ENCODE assay signal across 8 mouse cellular contexts in the genomic region with DNA sequence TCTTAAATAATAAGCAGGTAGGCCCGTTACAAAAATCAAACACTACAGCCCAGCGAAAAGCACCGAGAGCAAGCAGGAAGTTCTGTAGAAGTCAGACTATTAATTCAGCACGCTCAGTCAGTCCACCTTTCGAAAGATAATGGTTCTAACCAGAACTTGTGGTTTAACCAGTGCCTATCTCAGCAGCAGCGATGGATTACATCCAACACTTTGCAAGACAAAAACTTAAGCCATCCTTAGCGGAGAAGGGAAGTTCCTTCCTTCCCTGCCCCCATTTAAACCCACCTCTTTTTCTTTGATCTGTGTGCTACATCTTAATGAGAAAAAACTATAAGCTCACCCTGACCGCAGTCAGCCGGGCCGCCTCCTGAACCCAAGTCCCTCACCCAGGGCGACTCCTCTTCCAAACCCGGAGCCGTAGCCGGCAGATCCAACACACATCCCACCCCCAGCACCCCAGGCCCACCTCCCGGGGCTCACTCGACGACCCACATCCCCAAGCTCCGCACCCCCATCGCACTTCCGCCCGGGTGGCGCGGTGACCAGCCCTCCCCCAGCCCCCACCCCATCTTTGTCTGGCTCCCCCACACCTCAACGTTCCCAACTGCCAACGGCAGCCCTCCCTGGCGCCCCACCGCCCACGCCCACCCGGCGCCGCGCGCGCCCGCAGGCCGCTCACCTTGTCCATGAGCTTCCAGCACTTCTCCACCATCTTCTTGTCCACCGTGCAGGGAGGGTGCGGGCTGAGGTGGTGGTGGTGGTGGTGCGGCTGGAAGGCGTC. TPM values are rescaled to one million over a fixed set of nuclear protein-coding genes. Genes with fewer than 3 reads are reported as not detected.
DNase-seq lines count a peak whose midpoint lies in the region; ATAC-seq and TF ChIP-seq lines count a peak whose summit lies in the region.

No protein-coding gene starts in this region.

- TF ChIP-seq CTCF in cortical plate, adult 2 months (IDR thresholded peaks at IDR 0.05; ENCODE audit: extremely low read depth, insufficient read depth, low read length): no peak
- no peak for TF ChIP-seq CTCF in lung, postnatal 0 days (IDR thresholded peaks at IDR 0.05)

- no peaks in the 10 kb centered on the region for H3K27me3 ChIP-seq in hindbrain, embryonic 12.5 days
- no peaks in the 10 kb centered on the region for H3K27me3 ChIP-seq in lung, postnatal 0 days (replicated peaks; ENCODE audit: insufficient read depth, low read length)
- H3K27me3 ChIP-seq in stomach, embryonic 14.5 days (ENCODE audit: control insufficient read depth, insufficient read depth, low read length): no peaks in the 10 kb centered on the region

- H3K9ac ChIP-seq in hindbrain, embryonic 12.5 days: peak overlapping the region; percentile 90
- peak overlapping the region; percentile 85 for H3K9ac ChIP-seq in lung, postnatal 0 days (replicated peaks; ENCODE audit: low read depth)
- H3K9ac ChIP-seq in stomach, embryonic 14.5 days (replicated peaks; ENCODE audit: low read depth, low read length): peak overlapping the region; percentile 83

- DNase-seq in frontal cortex, postnatal 14 days (ENCODE audit: low spot score in 2 of 2): no peak
- peak; percentile 76 for DNase-seq in CD4-positive, CD25-positive, alpha-beta regulatory T cell, adult 2 months (ENCODE audit: low read depth, low spot score)
- DNase-seq in lung, postnatal 0 days (ENCODE audit: low spot score): peak; percentile 39
- no peak for DNase-seq in cerebellum, postnatal 4 days (ENCODE audit: low spot score in 2 of 2)

- no peaks in the 10 kb centered on the region for H3K9me3 ChIP-seq in hindbrain, embryonic 12.5 days (replicated peaks)
- no peaks in the 10 kb centered on the region for H3K9me3 ChIP-seq in lung, postnatal 0 days (ENCODE audit: low read length)
- no peaks in the 10 kb centered on the region for H3K9me3 ChIP-seq in stomach, embryonic 14.5 days (ENCODE audit: control insufficient read depth, low read depth, low read length)

- no peak for TF ChIP-seq POLR2A in cortical plate, adult 2 months (IDR thresholded peaks at IDR 0.05; ENCODE audit: extremely low read depth, insufficient read depth, low read length)

- no peaks in the 10 kb centered on the region for H3K36me3 ChIP-seq in hindbrain, embryonic 12.5 days
- no peaks in the 10 kb centered on the region for H3K36me3 ChIP-seq in lung, postnatal 0 days (ENCODE audit: insufficient read depth, low read length)
- no peaks in the 10 kb centered on the region for H3K36me3 ChIP-seq in stomach, embryonic 14.5 days (ENCODE audit: control insufficient read depth, insufficient read depth, low read length)

- peak overlapping the region; percentile 67 for H3K4me2 ChIP-seq in hindbrain, embryonic 12.5 days (replicated peaks)
- H3K4me2 ChIP-seq in lung, postnatal 0 days (replicated peaks; ENCODE audit: low read depth, low read length): peak overlapping the region; percentile 73
- peak overlapping the region; percentile 75 for H3K4me2 ChIP-seq in stomach, embryonic 14.5 days (replicated peaks; ENCODE audit: low read depth, low read length)

- WGBS in hindbrain, embryonic 12.5 days: under 1% methylated on average over 38 of the region's 40 CpGs
- 2% methylated on average over 36 of the region's 40 CpGs for WGBS in lung, postnatal 0 days
- under 1% methylated on average over 40 of the region's 40 CpGs for WGBS in stomach, embryonic 14.5 days

- H3K27ac ChIP-seq in cortical plate, adult 2 months (ENCODE audit: insufficient read depth, low read length): peak overlapping the region; percentile 64
- peak overlapping the region; percentile 93 for H3K27ac ChIP-seq in hindbrain, embryonic 12.5 days
- H3K27ac ChIP-seq in lung, postnatal 0 days (ENCODE audit: low read length): peak overlapping the region; percentile 90
- peak overlapping the region; percentile 83; the same call in 1 of the 2 replicates for H3K27ac ChIP-seq in stomach, embryonic 14.5 days (ENCODE audit: low read length)

- TF ChIP-seq EP300 in lung, postnatal 0 days (IDR thresholded peaks at IDR 0.05): no peak

- peak; percentile 41; the same call in 1 of the 2 replicates for ATAC-seq in frontal cortex, adult (ENCODE audit: low TSS enrichment)
- ATAC-seq in hindbrain, embryonic 12.5 days (ENCODE audit: low FRiP score): peak; percentile 82
- ATAC-seq in lung, postnatal 0 days: peak; percentile 46
- ATAC-seq in stomach, embryonic 14.5 days (ENCODE audit: insufficient number of reproducible peaks, insufficient read depth, low FRiP score, low read depth): peak; percentile 75

- peaks cover 5% of the 10 kb centered on the region; the same call in 1 of the 2 replicates for H3K4me1 ChIP-seq in cortical plate, adult 2 months (ENCODE audit: control insufficient read depth, insufficient read depth, low read length)
- H3K4me1 ChIP-seq in hindbrain, embryonic 12.5 days: peaks cover 24% of the 10 kb centered on the region
- 0 out of 2 replicates have a peak, but pooled peaks cover 6% of the 10 kb centered on the region for H3K4me1 ChIP-seq in lung, postnatal 0 days (ENCODE audit: insufficient read depth, low read depth, low read length)
- peaks cover 2% of the 10 kb centered on the region; the same call in 1 of the 2 replicates for H3K4me1 ChIP-seq in stomach, embryonic 14.5 days (ENCODE audit: control insufficient read depth, insufficient read depth, low read length)

- H3K4me3 ChIP-seq in cortical plate, adult 2 months (ENCODE audit: insufficient read depth, low read length): peak overlapping the region; percentile 94
- H3K4me3 ChIP-seq in hindbrain, embryonic 12.5 days: peak overlapping the region; percentile 86
- H3K4me3 ChIP-seq in lung, postnatal 0 days (ENCODE audit: low read depth, low read length): peak overlapping the region; percentile 94
- H3K4me3 ChIP-seq in stomach, embryonic 14.5 days (ENCODE audit: low read depth, low read length): peak overlapping the region; percentile 81

RNA-seq across cellular contexts. Expression of a gene that starts 0.6 kb away (rescaled TPM):
- 18.2 and 22.8 TPM in 2 replicates for polyA plus RNA-seq in cortical plate, adult 2 months (2012; rRNA removed)
- 26.2 and 30.5 TPM in 2 replicates for polyA plus RNA-seq in hindbrain, embryonic 12.5 days (2016; fragmentation: Nextera tagmentation; extraction: Ambion mirVana)
- 6.8 and 9.3 TPM in 2 replicates for polyA plus RNA-seq in lung, postnatal 0 days (2015; fragmentation: Nextera tagmentation; extraction: Ambion mirVana)
- polyA plus RNA-seq in stomach, embryonic 14.5 days (2014; fragmentation: Nextera tagmentation; extraction: Ambion mirVana): 18.5 and 19.9 TPM in 2 replicates

RNA-seq across cellular contexts. Expression of a gene that starts 7.3 kb away (rescaled TPM):
- polyA plus RNA-seq in cortical plate, adult 2 months (2012; rRNA removed): 1.8 and 4.9 TPM in 2 replicates
- not detected in 2 replicates for polyA plus RNA-seq in hindbrain, embryonic 12.5 days (2016; fragmentation: Nextera tagmentation; extraction: Ambion mirVana)
- 59.6 and 60.0 TPM in 2 replicates for polyA plus RNA-seq in lung, postnatal 0 days (2015; fragmentation: Nextera tagmentation; extraction: Ambion mirVana)
- polyA plus RNA-seq in stomach, embryonic 14.5 days (2014; fragmentation: Nextera tagmentation; extraction: Ambion mirVana): not detected in 2 replicates

RNA-seq across cellular contexts. Expression of a gene that starts 18.1 kb away (rescaled TPM):
- polyA plus RNA-seq in cortical plate, adult 2 months (2012; rRNA removed): 0.40 and 0.71 TPM in 2 replicates
- polyA plus RNA-seq in hindbrain, embryonic 12.5 days (2016; fragmentation: Nextera tagmentation; extraction: Ambion mirVana): 0.15 TPM in 1 of 2 replicates, not detected in the other
- 0.13 TPM in 1 of 2 replicates, not detected in the other for polyA plus RNA-seq in lung, postnatal 0 days (2015; fragmentation: Nextera tagmentation; extraction: Ambion mirVana)
- polyA plus RNA-seq in stomach, embryonic 14.5 days (2014; fragmentation: Nextera tagmentation; extraction: Ambion mirVana): 0.12 and 0.27 TPM in 2 replicates

RNA-seq across cellular contexts. Expression of a gene that starts 35.2 kb away (rescaled TPM):
- polyA plus RNA-seq in cortical plate, adult 2 months (2012; rRNA removed): 7.0 and 8.0 TPM in 2 replicates
- polyA plus RNA-seq in hindbrain, embryonic 12.5 days (2016; fragmentation: Nextera tagmentation; extraction: Ambion mirVana): 5.1 and 5.6 TPM in 2 replicates
- 9.4 and 10.1 TPM in 2 replicates for polyA plus RNA-seq in lung, postnatal 0 days (2015; fragmentation: Nextera tagmentation; extraction: Ambion mirVana)
- 7.2 and 8.4 TPM in 2 replicates for polyA plus RNA-seq in stomach, embryonic 14.5 days (2014; fragmentation: Nextera tagmentation; extraction: Ambion mirVana)

RNA-seq across cellular contexts. Expression of a gene that starts 55.2 kb away (rescaled TPM):
- polyA plus RNA-seq in cortical plate, adult 2 months (2012; rRNA removed): 86.3 and 91.1 TPM in 2 replicates
- 12.9 and 13.5 TPM in 2 replicates for polyA plus RNA-seq in hindbrain, embryonic 12.5 days (2016; fragmentation: Nextera tagmentation; extraction: Ambion mirVana)
- polyA plus RNA-seq in lung, postnatal 0 days (2015; fragmentation: Nextera tagmentation; extraction: Ambion mirVana): 0.47 and 0.63 TPM in 2 replicates
- 5.1 and 5.9 TPM in 2 replicates for polyA plus RNA-seq in stomach, embryonic 14.5 days (2014; fragmentation: Nextera tagmentation; extraction: Ambion mirVana)

Comparison
In these comparisons a context has a peak if more than half of its experiments do, and no peak if none do; other contexts are left out.
1. DNase-seq: peak in CD4-positive, CD25-positive, alpha-beta regulatory T cell, adult 2 months (single experiment) and lung, postnatal 0 days (single experiment); none in frontal cortex, postnatal 14 days (0 of 2) and cerebellum, postnatal 4 days (0 of 2).
2. RNA of a gene that starts 7.3 kb away (polyA plus RNA-seq): 59.6 to 60.0 TPM in lung, postnatal 0 days; 1.8 to 4.9 TPM in cortical plate, adult 2 months, not detected in hindbrain, embryonic 12.5 days and not detected in stomach, embryonic 14.5 days; every median in the first group is over 10 times any median in the second.
3. Peak in every context shown above with its lines, with median percentiles within 50 percentile points of each other: ATAC-seq, H3K27ac ChIP-seq, H3K4me3 ChIP-seq, H3K4me2 ChIP-seq and H3K9ac ChIP-seq.